ENCODE assay signal across 8 mouse cellular contexts in the genomic region with DNA sequence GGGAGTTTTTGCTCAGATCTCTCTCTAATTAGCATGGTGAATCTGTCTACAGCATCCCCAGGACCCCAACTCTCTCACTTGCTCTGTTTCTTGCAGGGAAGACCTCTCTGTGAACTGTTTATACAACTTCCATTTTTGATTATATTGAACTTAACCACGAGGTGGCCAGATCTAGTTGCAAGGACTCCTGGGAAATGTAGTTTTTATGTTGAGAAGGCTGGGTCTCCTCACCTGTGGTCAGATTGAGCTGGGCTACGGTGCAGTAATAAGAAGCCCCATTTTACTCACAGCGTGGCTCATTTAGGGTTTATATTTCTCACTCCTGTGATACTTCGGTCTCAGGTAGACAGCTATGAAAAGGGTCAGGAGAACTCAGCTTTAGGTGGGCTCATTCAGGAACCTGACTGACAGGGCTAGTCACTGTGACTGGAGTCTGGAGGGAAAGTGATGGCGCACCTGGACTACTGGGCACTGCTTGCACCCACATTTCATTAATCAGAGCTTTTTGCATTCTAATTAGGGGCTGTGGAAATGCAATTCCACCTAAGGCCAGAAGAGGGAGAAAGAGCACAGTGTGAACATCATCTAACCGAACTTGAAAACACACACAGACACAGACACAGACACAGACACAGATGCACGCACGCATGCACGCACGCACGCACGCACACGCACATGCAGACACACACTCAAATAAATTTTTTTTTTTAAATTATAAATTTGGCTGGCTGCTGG. TPM values are rescaled to one million over a fixed set of nuclear protein-coding genes. Genes with fewer than 3 reads are reported as not detected.
DNase-seq lines count a peak whose midpoint lies in the region; ATAC-seq and TF ChIP-seq lines count a peak whose summit lies in the region.

No protein-coding gene starts in this region.

- no peaks in the 10 kb centered on the region for H3K9me3 ChIP-seq in G1E (replicated peaks)
- H3K9me3 ChIP-seq in embryonic facial prominence, embryonic 14.5 days (ENCODE audit: control insufficient read depth, low read length): no peaks in the 10 kb centered on the region
- H3K9me3 ChIP-seq in intestine, embryonic 15.5 days: no peaks in the 10 kb centered on the region
- no peaks in the 10 kb centered on the region for H3K9me3 ChIP-seq in limb, embryonic 14.5 days (ENCODE audit: control insufficient read depth, low read length)
- H3K9me3 ChIP-seq in midbrain, embryonic 16.5 days (replicated peaks; ENCODE audit: control insufficient read depth, low read length, poor library complexity, severe bottlenecking): no peaks in the 10 kb centered on the region; the same call in 1 of the 2 replicates

- no peak overlapping the region; the same call in 1 of the 2 replicates for H3K4me2 ChIP-seq in embryonic facial prominence, embryonic 14.5 days (ENCODE audit: low read depth, low read length)
- no peak overlapping the region for H3K4me2 ChIP-seq in intestine, embryonic 15.5 days (replicated peaks)
- H3K4me2 ChIP-seq in limb, embryonic 14.5 days (replicated peaks; ENCODE audit: low read depth, low read length, severe bottlenecking): no peak overlapping the region
- no peak overlapping the region for H3K4me2 ChIP-seq in midbrain, embryonic 16.5 days (ENCODE audit: low read length)

- H3K27ac ChIP-seq in gastrocnemius, adult 2 months: no peak overlapping the region
- H3K27ac ChIP-seq in embryonic facial prominence, embryonic 14.5 days (replicated peaks; ENCODE audit: low read depth, low read length): no peak overlapping the region
- H3K27ac ChIP-seq in intestine, embryonic 15.5 days: no peak overlapping the region
- no peak overlapping the region for H3K27ac ChIP-seq in limb, embryonic 14.5 days (replicated peaks; ENCODE audit: low read depth, low read length)
- H3K27ac ChIP-seq in midbrain, embryonic 16.5 days (ENCODE audit: low read length): no peak overlapping the region

- no peak for ATAC-seq in G1E (ENCODE audit: extremely low read depth, insufficient number of reproducible peaks, low FRiP score, poor library complexity, severe bottlenecking)
- ATAC-seq in embryonic facial prominence, embryonic 14.5 days (ENCODE audit: low read depth): 0 out of 2 replicates have a peak, but pooled peaks have one; percentile 30
- ATAC-seq in intestine, embryonic 15.5 days: peak; percentile 55
- no peak for ATAC-seq in limb, embryonic 14.5 days (ENCODE audit: low FRiP score, low read depth)
- ATAC-seq in midbrain, embryonic 16.5 days: peak; percentile 59

- H3K9ac ChIP-seq in embryonic facial prominence, embryonic 14.5 days (ENCODE audit: low read depth, low read length): no peak overlapping the region
- no peak overlapping the region for H3K9ac ChIP-seq in intestine, embryonic 15.5 days
- H3K9ac ChIP-seq in limb, embryonic 14.5 days (ENCODE audit: low read depth, low read length, severe bottlenecking): no peak overlapping the region
- no peak overlapping the region for H3K9ac ChIP-seq in midbrain, embryonic 16.5 days (ENCODE audit: low read depth, low read length)

- WGBS in embryonic facial prominence, embryonic 14.5 days: 44% methylated on average over 13 of the region's 13 CpGs
- 42% methylated on average over 13 of the region's 13 CpGs for WGBS in intestine, embryonic 15.5 days
- 49% methylated on average over 13 of the region's 13 CpGs for WGBS in limb, embryonic 14.5 days
- 56% methylated on average over 13 of the region's 13 CpGs for WGBS in midbrain, embryonic 16.5 days

- intact Hi-C loops in gastrocnemius, adult 2 months (cut with DNase I): no loop called here

- peaks cover 3% of the 10 kb centered on the region; the same call in 1 of the 2 replicates for H3K27me3 ChIP-seq in G1E (ENCODE audit: insufficient read depth, low read length)
- no peaks in the 10 kb centered on the region for H3K27me3 ChIP-seq in embryonic facial prominence, embryonic 14.5 days (replicated peaks; ENCODE audit: control insufficient read depth, insufficient read depth, low read length)
- H3K27me3 ChIP-seq in intestine, embryonic 15.5 days (replicated peaks): no peaks in the 10 kb centered on the region
- no peaks in the 10 kb centered on the region for H3K27me3 ChIP-seq in limb, embryonic 14.5 days (ENCODE audit: control insufficient read depth, insufficient read depth, low read length)
- no peaks in the 10 kb centered on the region for H3K27me3 ChIP-seq in midbrain, embryonic 16.5 days (ENCODE audit: control insufficient read depth, insufficient read depth, low read depth, low read length)

- H3K4me1 ChIP-seq in G1E (ENCODE audit: insufficient read depth, low read depth, low read length): peaks cover 14% of the 10 kb centered on the region
- no peaks in the 10 kb centered on the region for H3K4me1 ChIP-seq in embryonic facial prominence, embryonic 14.5 days (ENCODE audit: control insufficient read depth, insufficient read depth, low read length)
- H3K4me1 ChIP-seq in intestine, embryonic 15.5 days (replicated peaks): peaks cover 3% of the 10 kb centered on the region
- no peaks in the 10 kb centered on the region for H3K4me1 ChIP-seq in limb, embryonic 14.5 days (ENCODE audit: control insufficient read depth, insufficient read depth, low read length)
- no peaks in the 10 kb centered on the region for H3K4me1 ChIP-seq in midbrain, embryonic 16.5 days (ENCODE audit: control insufficient read depth, insufficient read depth, low read length)

- no peak for TF ChIP-seq POLR2A in limb, embryonic 14.5 days (IDR thresholded peaks at IDR 0.05; ENCODE audit: borderline replicate concordance, extremely low read depth, insufficient read depth, insufficient read length)

- DNase-seq in gastrocnemius, adult 2 months: peak; percentile 27
- DNase-seq in gastrocnemius, postnatal 25 days: no peak
- DNase-seq in G1E (ENCODE audit: low spot score): no peak
- DNase-seq in embryonic facial prominence, embryonic 14.5 days (ENCODE audit: low spot score): peak; percentile 31
- DNase-seq in limb, embryonic 14.5 days (ENCODE audit: low spot score): peak; percentile 28
- DNase-seq in thymus, postnatal 4 days: peak; percentile 56

- H3K4me3 ChIP-seq in gastrocnemius, adult 2 months: peak overlapping the region; percentile 23; the same call in 1 of the 2 replicates
- no peak overlapping the region for H3K4me3 ChIP-seq in G1E (ENCODE audit: low read depth, low read length)
- H3K4me3 ChIP-seq in embryonic facial prominence, embryonic 14.5 days (ENCODE audit: low read depth, low read length): no peak overlapping the region
- no peak overlapping the region for H3K4me3 ChIP-seq in intestine, embryonic 15.5 days (replicated peaks)
- H3K4me3 ChIP-seq in limb, embryonic 14.5 days (replicated peaks; ENCODE audit: low read length): no peak overlapping the region
- no peak overlapping the region for H3K4me3 ChIP-seq in midbrain, embryonic 16.5 days (ENCODE audit: low read depth, low read length)

- H3K36me3 ChIP-seq in G1E (replicated peaks): no peaks in the 10 kb centered on the region
- no peaks in the 10 kb centered on the region for H3K36me3 ChIP-seq in embryonic facial prominence, embryonic 14.5 days (ENCODE audit: control insufficient read depth, insufficient read depth, low read length)
- no peaks in the 10 kb centered on the region for H3K36me3 ChIP-seq in intestine, embryonic 15.5 days
- no peaks in the 10 kb centered on the region for H3K36me3 ChIP-seq in limb, embryonic 14.5 days (ENCODE audit: control insufficient read depth, insufficient read depth, low read length)
- no peaks in the 10 kb centered on the region for H3K36me3 ChIP-seq in midbrain, embryonic 16.5 days (ENCODE audit: control insufficient read depth, insufficient read depth, low read length)

- TF ChIP-seq CTCF in gastrocnemius, adult 2 months (IDR thresholded peaks at IDR 0.05): peak; percentile 76
- peak; percentile 67 for TF ChIP-seq CTCF in G1E (IDR thresholded peaks at IDR 0.05; ENCODE audit: low read depth, low read length)

RNA-seq across cellular contexts. Expression of a gene that starts 11.7 kb away (rescaled TPM):
- not detected for total RNA-seq in gastrocnemius, adult 2 months (2021)
- not detected for total RNA-seq in gastrocnemius, postnatal 25 days (2021)
- total RNA-seq in G1E (2014; fragmentation: Nextera tagmentation) (not detected in 2 replicates), G1E (2017) (0.05 TPM in 1 of 2 replicates, not detected in the other)
- polyA plus RNA-seq in G1E (2012): not detected in 2 replicates
- 1.2 TPM in 2 replicates for polyA plus RNA-seq in embryonic facial prominence, embryonic 14.5 days (2014; fragmentation: Nextera tagmentation; extraction: Ambion mirVana)
- not detected in 2 replicates for polyA plus RNA-seq in intestine, embryonic 15.5 days (2015; fragmentation: Nextera tagmentation; extraction: Ambion mirVana)
- polyA plus RNA-seq in limb, embryonic 14.5 days (2012; rRNA removed): 2.1 and 2.2 TPM in 2 replicates
- 3.4 and 4.9 TPM in 2 replicates for polyA plus RNA-seq in limb, embryonic 14.5 days (2014; fragmentation: Nextera tagmentation; extraction: Ambion mirVana)
- not detected in 2 replicates for polyA plus RNA-seq in midbrain, embryonic 16.5 days (2015; fragmentation: Nextera tagmentation; extraction: Ambion mirVana)

RNA-seq across cellular contexts. Expression of a gene that starts 15.0 kb away (rescaled TPM):
- not detected for total RNA-seq in gastrocnemius, adult 2 months (2021)
- total RNA-seq in gastrocnemius, postnatal 25 days (2021): not detected
- total RNA-seq in G1E (2014; fragmentation: Nextera tagmentation): 1.7 and 4.1 TPM in 2 replicates
- 2.3 and 2.8 TPM in 2 replicates for total RNA-seq in G1E (2017)
- 2.2 and 3.2 TPM in 2 replicates for polyA plus RNA-seq in G1E (2012)
- not detected in 2 replicates for polyA plus RNA-seq in embryonic facial prominence, embryonic 14.5 days (2014; fragmentation: Nextera tagmentation; extraction: Ambion mirVana)
- not detected in 2 replicates for polyA plus RNA-seq in intestine, embryonic 15.5 days (2015; fragmentation: Nextera tagmentation; extraction: Ambion mirVana)
- 0.11 and 0.18 TPM in 2 replicates for polyA plus RNA-seq in limb, embryonic 14.5 days (2012; rRNA removed)
- not detected in 2 replicates for polyA plus RNA-seq in limb, embryonic 14.5 days (2014; fragmentation: Nextera tagmentation; extraction: Ambion mirVana)
- 1.6 and 1.8 TPM in 2 replicates for polyA plus RNA-seq in midbrain, embryonic 16.5 days (2015; fragmentation: Nextera tagmentation; extraction: Ambion mirVana)

RNA-seq across cellular contexts. Expression of a gene that starts 24.3 kb away (rescaled TPM):
- not detected for total RNA-seq in gastrocnemius, adult 2 months (2021)
- total RNA-seq in gastrocnemius, postnatal 25 days (2021): not detected
- not detected in 2 replicates for total RNA-seq in G1E (2014; fragmentation: Nextera tagmentation)
- not detected in 2 replicates for total RNA-seq in G1E (2017)
- polyA plus RNA-seq in G1E (2012): not detected in 2 replicates
- 0.69 and 0.75 TPM in 2 replicates for polyA plus RNA-seq in embryonic facial prominence, embryonic 14.5 days (2014; fragmentation: Nextera tagmentation; extraction: Ambion mirVana)
- polyA plus RNA-seq in intestine, embryonic 15.5 days (2015; fragmentation: Nextera tagmentation; extraction: Ambion mirVana): 0.14 and 0.16 TPM in 2 replicates
- polyA plus RNA-seq in limb, embryonic 14.5 days (2012; rRNA removed): 0.12 and 0.13 TPM in 2 replicates
- not detected in 2 replicates for polyA plus RNA-seq in limb, embryonic 14.5 days (2014; fragmentation: Nextera tagmentation; extraction: Ambion mirVana)
- polyA plus RNA-seq in midbrain, embryonic 16.5 days (2015; fragmentation: Nextera tagmentation; extraction: Ambion mirVana): 21.3 and 23.9 TPM in 2 replicates

RNA-seq across cellular contexts. Expression of a gene that starts 44.8 kb away (rescaled TPM):
- 1 to 10 TPM; 5.9 to 6.3 TPM for total RNA-seq in gastrocnemius, adult 2 months (2021)
- 1 to 10 TPM; 5.6 to 6.1 TPM for total RNA-seq in gastrocnemius, postnatal 25 days (2021)
- total RNA-seq in G1E (2014; fragmentation: Nextera tagmentation) (not detected in 2 replicates), G1E (2017) (0.17 and 0.33 TPM in 2 replicates)
- not detected in 2 replicates for polyA plus RNA-seq in G1E (2012)
- 9.0 and 10.2 TPM in 2 replicates for polyA plus RNA-seq in embryonic facial prominence, embryonic 14.5 days (2014; fragmentation: Nextera tagmentation; extraction: Ambion mirVana)
- 13.3 TPM in 2 replicates for polyA plus RNA-seq in intestine, embryonic 15.5 days (2015; fragmentation: Nextera tagmentation; extraction: Ambion mirVana)
- polyA plus RNA-seq in limb, embryonic 14.5 days (2012; rRNA removed): 17.2 and 18.2 TPM in 2 replicates
- 7.7 and 9.4 TPM in 2 replicates for polyA plus RNA-seq in limb, embryonic 14.5 days (2014; fragmentation: Nextera tagmentation; extraction: Ambion mirVana)
- 9.3 and 11.5 TPM in 2 replicates for polyA plus RNA-seq in midbrain, embryonic 16.5 days (2015; fragmentation: Nextera tagmentation; extraction: Ambion mirVana)

RNA-seq across cellular contexts. Expression of a gene that starts 53.5 kb away (rescaled TPM):
- total RNA-seq in gastrocnemius, adult 2 months (2021): 1 to 10 TPM; 1.3 to 1.5 TPM
- total RNA-seq in gastrocnemius, postnatal 25 days (2021): 1 to 10 TPM; 1.2 TPM
- total RNA-seq in G1E (2014; fragmentation: Nextera tagmentation) (2.7 TPM in 1 of 2 replicates, not detected in the other), G1E (2017) (0.71 and 1.1 TPM in 2 replicates)
- polyA plus RNA-seq in G1E (2012): 6.1 and 6.6 TPM in 2 replicates
- 4.3 and 4.6 TPM in 2 replicates for polyA plus RNA-seq in embryonic facial prominence, embryonic 14.5 days (2014; fragmentation: Nextera tagmentation; extraction: Ambion mirVana)
- 13.3 and 13.9 TPM in 2 replicates for polyA plus RNA-seq in intestine, embryonic 15.5 days (2015; fragmentation: Nextera tagmentation; extraction: Ambion mirVana)
- polyA plus RNA-seq in limb, embryonic 14.5 days (2012; rRNA removed): 5.5 and 7.6 TPM in 2 replicates
- polyA plus RNA-seq in limb, embryonic 14.5 days (2014; fragmentation: Nextera tagmentation; extraction: Ambion mirVana): 3.1 and 4.7 TPM in 2 replicates
- 0.65 and 1.0 TPM in 2 replicates for polyA plus RNA-seq in midbrain, embryonic 16.5 days (2015; fragmentation: Nextera tagmentation; extraction: Ambion mirVana)

Comparison
In these comparisons a context has a peak if more than half of its experiments do, and no peak if none do; other contexts are left out.
1. DNase-seq: peak in gastrocnemius, adult 2 months (single experiment), embryonic facial prominence, embryonic 14.5 days (single experiment), limb, embryonic 14.5 days (single experiment) and thymus, postnatal 4 days (single experiment); none in gastrocnemius, postnatal 25 days (single experiment) and G1E (single experiment).
2. ATAC-seq: peak in embryonic facial prominence, embryonic 14.5 days (single experiment), intestine, embryonic 15.5 days (single experiment) and midbrain, embryonic 16.5 days (single experiment); none in G1E (single experiment) and limb, embryonic 14.5 days (single experiment).
3. RNA of a gene that starts 24.3 kb away (polyA plus RNA-seq): 21.3 to 23.9 TPM in midbrain, embryonic 16.5 days; 0.69 to 0.75 TPM in embryonic facial prominence, embryonic 14.5 days, 0.14 to 0.16 TPM in intestine, embryonic 15.5 days, 0.12 to 0.13 TPM in limb, embryonic 14.5 days and not detected in G1E; every median in the first group is over 10 times any median in the second.